ENCODE assay signal across 7 mouse cellular contexts in genomic region chr4:94556265-94557054, GRCm38 (mm10). TPM values are rescaled to one million over a fixed set of nuclear protein-coding genes. Genes with fewer than 3 reads are reported as not detected.
DNase-seq lines count a peak whose midpoint lies in the region; ATAC-seq and TF ChIP-seq lines count a peak whose summit lies in the region.

Gene Gm10306, plus strand, starts transcription at chr4:94556546.
Gene Caap1, minus strand, starts transcription at chr4:94556796.

- H3K36me3 ChIP-seq in embryonic facial prominence, embryonic 10.5 days (replicated peaks) = no peaks in the 10 kb centered on the region
- H3K36me3 ChIP-seq in intestine, postnatal 0 days (ENCODE audit: control insufficient read depth, insufficient read depth) = no peaks in the 10 kb centered on the region
- no peaks in the 10 kb centered on the region for H3K36me3 ChIP-seq in midbrain, embryonic 12.5 days
- H3K36me3 ChIP-seq in small intestine, adult 2 months (ENCODE audit: control insufficient read depth, insufficient read depth, low read length) = no peaks in the 10 kb centered on the region

- intact Hi-C loops in left cerebral cortex, postnatal 4 days (cut with DNase I) = no loop called here

- peak within 1 kb of the TSS; percentile 94 for H3K4me3 ChIP-seq in embryonic facial prominence, embryonic 10.5 days
- peak within 1 kb of the TSS; percentile 100 for H3K4me3 ChIP-seq in intestine, postnatal 0 days (ENCODE audit: low read depth, low read length)
- H3K4me3 ChIP-seq in midbrain, embryonic 12.5 days = peak within 1 kb of the TSS; percentile 98
- peak within 1 kb of the TSS; percentile 78 for H3K4me3 ChIP-seq in small intestine, adult 2 months (ENCODE audit: low read depth, low read length)

- peaks cover 10% of the 10 kb centered on the region for H3K4me1 ChIP-seq in embryonic facial prominence, embryonic 10.5 days
- no peaks in the 10 kb centered on the region; the same call in 1 of the 2 replicates for H3K4me1 ChIP-seq in intestine, postnatal 0 days (replicated peaks; ENCODE audit: control insufficient read depth, insufficient read depth, low read length)
- H3K4me1 ChIP-seq in midbrain, embryonic 12.5 days = peaks cover 10% of the 10 kb centered on the region
- H3K4me1 ChIP-seq in small intestine, adult 2 months (ENCODE audit: control insufficient read depth, insufficient read depth, insufficient read length, low read length) = no peaks in the 10 kb centered on the region

- H3K4me2 ChIP-seq in intestine, postnatal 0 days (replicated peaks; ENCODE audit: low read depth) = peak within 1 kb of the TSS; percentile 71
- peak within 1 kb of the TSS; percentile 69 for H3K4me2 ChIP-seq in midbrain, embryonic 12.5 days (replicated peaks)

- no peaks in the 10 kb centered on the region for H3K27me3 ChIP-seq in embryonic facial prominence, embryonic 10.5 days (replicated peaks; ENCODE audit: low read depth, poor library complexity, severe bottlenecking)
- H3K27me3 ChIP-seq in intestine, postnatal 0 days (replicated peaks; ENCODE audit: control insufficient read depth, insufficient read depth, low read length) = no peaks in the 10 kb centered on the region
- no peaks in the 10 kb centered on the region for H3K27me3 ChIP-seq in midbrain, embryonic 12.5 days
- no peaks in the 10 kb centered on the region for H3K27me3 ChIP-seq in small intestine, adult 2 months (ENCODE audit: control insufficient read depth, insufficient read depth, low read length)

- DNase-seq in adrenal gland, postnatal 10 days = peak; percentile 98
- peak; percentile 96 for DNase-seq in embryonic facial prominence, embryonic 10.5 days (ENCODE audit: low spot score)
- DNase-seq in gonadal fat pad, adult 2 months (ENCODE audit: low read depth) = peak; percentile 42
- peak; percentile 96 for DNase-seq in left cerebral cortex, postnatal 4 days

- TF ChIP-seq POLR2A in small intestine, adult 2 months (IDR thresholded peaks at IDR 0.05; ENCODE audit: low read depth, low read length) = peak; percentile 79

- H3K9ac ChIP-seq in intestine, postnatal 0 days (ENCODE audit: low read depth, low read length) = peak within 1 kb of the TSS; percentile 89
- H3K9ac ChIP-seq in midbrain, embryonic 12.5 days (replicated peaks) = peak within 1 kb of the TSS; percentile 83

- peak; percentile 99 for ATAC-seq in intestine, postnatal 0 days
- ATAC-seq in midbrain, embryonic 12.5 days (ENCODE audit: low FRiP score, low read depth) = peak; percentile 98

- H3K9me3 ChIP-seq in embryonic facial prominence, embryonic 10.5 days = no peaks in the 10 kb centered on the region
- H3K9me3 ChIP-seq in intestine, postnatal 0 days (ENCODE audit: control insufficient read depth) = no peaks in the 10 kb centered on the region
- no peaks in the 10 kb centered on the region for H3K9me3 ChIP-seq in midbrain, embryonic 12.5 days

- no peak for TF ChIP-seq CTCF in intestine, postnatal 0 days (IDR thresholded peaks at IDR 0.05; ENCODE audit: low read depth)
- TF ChIP-seq CTCF in small intestine, adult 2 months (IDR thresholded peaks at IDR 0.05; ENCODE audit: extremely low read depth, insufficient read length, insufficient replicate concordance, low read depth, low read length) = no peak

- 2% methylated on average over 80 of the region's 83 CpGs for WGBS in embryonic facial prominence, embryonic 10.5 days
- 2% methylated on average over 63 of the region's 83 CpGs for WGBS in intestine, postnatal 0 days
- WGBS in midbrain, embryonic 12.5 days = 1% methylated on average over 68 of the region's 83 CpGs
- WGBS in small intestine, adult 2 months = under 1% methylated on average over 83 of the region's 83 CpGs

- H3K27ac ChIP-seq in embryonic facial prominence, embryonic 10.5 days (replicated peaks) = peak within 1 kb of the TSS; percentile 91
- H3K27ac ChIP-seq in intestine, postnatal 0 days (ENCODE audit: low read depth, low read length) = peak within 1 kb of the TSS; percentile 82
- H3K27ac ChIP-seq in midbrain, embryonic 12.5 days (replicated peaks) = peak within 1 kb of the TSS; percentile 88
- H3K27ac ChIP-seq in small intestine, adult 2 months (ENCODE audit: insufficient read depth, low read depth, low read length) = no peak within 1 kb of the TSS; the same call in 1 of the 2 replicates

RNA-seq across cellular contexts. Expression of gene Gm10306, which starts in this region (rescaled TPM):
- not detected for total RNA-seq in adrenal gland, postnatal 10 days (2021)
- 0.43 TPM in 1 of 2 replicates, not detected in the other for polyA plus RNA-seq in embryonic facial prominence, embryonic 10.5 days (2016; fragmentation: Nextera tagmentation; extraction: Ambion mirVana)
- 0.46 TPM in 1 of 2 replicates, not detected in the other for polyA plus RNA-seq in gonadal fat pad, adult 2 months (2012; rRNA removed)
- not detected in 2 replicates for polyA plus RNA-seq in intestine, postnatal 0 days (2015; fragmentation: Nextera tagmentation; extraction: Ambion mirVana)
- not detected for total RNA-seq in left cerebral cortex, postnatal 4 days (2021)
- polyA plus RNA-seq in midbrain, embryonic 12.5 days (2016; fragmentation: Nextera tagmentation; extraction: Ambion mirVana) = 0.88 TPM in 1 of 2 replicates, not detected in the other
- polyA plus RNA-seq in small intestine, adult 2 months (2012; rRNA removed) = not detected in 2 replicates

RNA-seq across cellular contexts. Expression of gene Caap1, which starts in this region (rescaled TPM):
- total RNA-seq in adrenal gland, postnatal 10 days (2021) = 1 to 10 TPM; 8.9 to 9.4 TPM
- 23.6 and 24.6 TPM in 2 replicates for polyA plus RNA-seq in embryonic facial prominence, embryonic 10.5 days (2016; fragmentation: Nextera tagmentation; extraction: Ambion mirVana)
- polyA plus RNA-seq in gonadal fat pad, adult 2 months (2012; rRNA removed) = 3.1 and 7.0 TPM in 2 replicates
- 9.3 and 9.8 TPM in 2 replicates for polyA plus RNA-seq in intestine, postnatal 0 days (2015; fragmentation: Nextera tagmentation; extraction: Ambion mirVana)
- total RNA-seq in left cerebral cortex, postnatal 4 days (2021) = 10 to 100 TPM in 1 of 2 experiments, 1 to 10 TPM in 1; 8.9 to 10.6 TPM
- polyA plus RNA-seq in midbrain, embryonic 12.5 days (2016; fragmentation: Nextera tagmentation; extraction: Ambion mirVana) = 37.7 and 39.2 TPM in 2 replicates
- polyA plus RNA-seq in small intestine, adult 2 months (2012; rRNA removed) = 2.5 and 4.6 TPM in 2 replicates

Comparison
In these comparisons a context has a peak if more than half of its experiments do, and no peak if none do; other contexts are left out.
1. DNase-seq: peak in every context shown above with its lines; median percentile 98 in adrenal gland, postnatal 10 days; 96 in embryonic facial prominence, embryonic 10.5 days; 96 in left cerebral cortex, postnatal 4 days; 42 in gonadal fat pad, adult 2 months.